Mouse (Mus musculus) liver, embryonic 14.5 days (tissue): ENCODE measurements around the gene Dmrtc1c2. TPM values are rescaled to one million over a fixed set of nuclear protein-coding genes. Genes with fewer than 3 reads are reported as not detected.
"Not testable (repeated sequence)": the region's sequence is repeated elsewhere in the genome, so short reads cannot be mapped to it uniquely, and the experiment has no call there.

Experiments
- ATAC-seq: fragments of 200-750 bp; cut with Nextera tagmentation; 2 replicates; pipeline ENCODE4 v1.8.0; 2017; ENCODE audit warnings: moderate number of reproducible peaks, mild to moderate bottlenecking, moderate library complexity; ENCODE audit not compliant: insufficient read depth
- DNase-seq, 3 experiments: peaks; one replicate each; pipeline ENCODE4 v3.0.0-alpha.2; 2012 to 2013; ENCODE audit warnings: low read depth in 3 of 3, low spot score in 3 of 3
- H3K27ac ChIP-seq: fragments of 300-500 bp; sonication (generic); 2 replicates; pipeline ENCODE4 v1.5.1; 2014; ENCODE audit warnings: moderate library complexity, mild to moderate bottlenecking, control low read depth, inconsistent platforms
- H3K27me3 ChIP-seq: fragments of 300-500 bp; sonication (generic); 2 replicates; pipeline ENCODE4 v1.6.1; 2014; ENCODE audit warnings: mild to moderate bottlenecking, low read length, moderate library complexity; ENCODE audit not compliant: control insufficient read depth, insufficient read depth
- H3K36me3 ChIP-seq: fragments of 300-500 bp; sonication (generic); replicated peaks from 2 replicates; pipeline ENCODE4 v1.6.1; 2014; ENCODE audit warnings: low read depth; ENCODE audit not compliant: control insufficient read depth, insufficient read depth
- H3K4me1 ChIP-seq, 2 experiments: fragments of 200-500 bp in 1 of 2; fragments of 300-500 bp in 1 of 2; sonication (generic) in 1 of 2; replicated peaks; 2 replicates each; pipeline ENCODE4 v1.6.1; 2012 to 2014; ENCODE audit warnings: antibody characterized with exemption in 1 of 2, inconsistent platforms in 1 of 2, low read length in 1 of 2; ENCODE audit not compliant: control insufficient read depth in 2 of 2, insufficient read depth in 2 of 2
- H3K4me2 ChIP-seq: fragments of 300-500 bp; sonication (generic); 2 replicates; pipeline ENCODE4 v1.6.1; 2014; ENCODE audit warnings: low read depth, mild to moderate bottlenecking, control low read depth, moderate library complexity
- H3K4me3 ChIP-seq, 2 experiments: fragments of 200-500 bp in 1 of 2; fragments of 300-500 bp in 1 of 2; sonication (generic) in 1 of 2; 2 replicates each; pipeline ENCODE4 v1.5.1; 2012 to 2014; ENCODE audit warnings: low read depth in 2 of 2, low read length in 2 of 2, mild to moderate bottlenecking in 2 of 2, control low read depth in 1 of 2, inconsistent platforms in 1 of 2, moderate library complexity in 1 of 2; ENCODE audit not compliant: insufficient read depth in 1 of 2
- H3K9ac ChIP-seq: fragments of 300-500 bp; sonication (generic); replicated peaks from 2 replicates; pipeline ENCODE4 v1.6.1; 2014; ENCODE audit warnings: mild to moderate bottlenecking, control low read depth, moderate library complexity
- H3K9me3 ChIP-seq: fragments of 300-500 bp; sonication (generic); 2 replicates; pipeline ENCODE4 v1.6.1; 2016; ENCODE audit warnings: low read length, mixed read lengths; ENCODE audit not compliant: control insufficient read depth
- CTCF ChIP-seq: IDR thresholded peaks from 2 replicates; pipeline ENCODE4 v1.5.1; 2016; ENCODE audit warnings: antibody characterized with exemption, low read depth, control low read depth
- EP300 ChIP-seq: IDR thresholded peaks from 2 replicates; pipeline ENCODE4 v1.6.1; 2016; ENCODE audit warnings: antibody characterized with exemption, low read depth
- WGBS: fragments of 180-500 bp; shearing (Covaris S2); extraction: QIAGEN DNeasy Blood & Tissue Kit; methylation state at CpG from one replicate; pipeline ENCODE4 v1.1.7; 2014; ENCODE audit not compliant: insufficient replicate concordance; 5-methylcytosine and 5-hydroxymethylcytosine counted together
- polyA plus RNA-seq, 2 experiments: library from polyadenylated mRNA; depleted of rRNA in 1 of 2; stranded (reverse) in 1 of 2; unstranded in 1 of 2; fragments of >200 nt; fragmentation: Nextera tagmentation in 1 of 2; extraction: Ambion mirVana in 1 of 2; gene quantifications; 2 replicates each; pipeline versions ENCODE4 v1.2.1 to v1.2.3; 2012 to 2014

Dmrtc1c2 gene
- polyA plus RNA-seq (2012; rRNA removed) = not detected in 2 replicates
- not detected in 2 replicates for polyA plus RNA-seq (2014; fragmentation: Nextera tagmentation; extraction: Ambion mirVana)

- not testable (repeated sequence) for DNase-seq, H3K4me2 ChIP-seq, H3K27ac ChIP-seq, H3K4me3 ChIP-seq, H3K4me1 ChIP-seq, H3K27me3 ChIP-seq, H3K36me3 ChIP-seq, H3K9ac ChIP-seq, ATAC-seq, H3K9me3 ChIP-seq
- WGBS = 80% methylated on average over 1 of the region's 13 CpGs
These were observed at the start of gene Dmrtc1c2 for GRCm38 (mm10) chrX:102854516-102854915. Dmrtc1c2 (minus strand) TSS chrX:102854616.

GRCm38 (mm10) chrX:102867871-102868270 lies 13.5 kb upstream of the Dmrtc1c2 start, which contains the start of gene 1700031F05Rik:
1700031F05Rik (minus strand) TSS chrX:102867971.
- Histone ChIP-seq H3K4me3 (no peak within 1 kb of the TSS), H3K27ac (no peak within 1 kb of the TSS), H3K4me2 (no peak within 1 kb of the TSS), H3K36me3 (no peaks in the 10 kb centered on the region), H3K27me3 (no peaks in the 10 kb centered on the region), H3K4me1 (no peaks in the 10 kb centered on the region), H3K9me3 (no peaks in the 10 kb centered on the region), H3K9ac (no peak within 1 kb of the TSS)
- no peak for DNase-seq
- 76% methylated on average over 6 of the region's 6 CpGs for WGBS
- no peak for TF ChIP-seq CTCF
- TF ChIP-seq EP300 = no peak
- no peak for ATAC-seq

GRCm38 (mm10) chrX:102812311-102812710 lies 42.1 kb downstream of the Dmrtc1c2 start:
- H3K4me1 ChIP-seq = no peaks in the 10 kb centered on the region
- ATAC-seq (no peak), DNase-seq (no peak)
- no peak overlapping the region for H3K27ac ChIP-seq
- H3K9me3 ChIP-seq = no peaks in the 10 kb centered on the region
- H3K27me3 ChIP-seq = no peaks in the 10 kb centered on the region
- no peak overlapping the region for H3K4me2 ChIP-seq
- H3K36me3 ChIP-seq = no peaks in the 10 kb centered on the region
- TF ChIP-seq CTCF = no peak
- TF ChIP-seq EP300 = no peak
- no peak overlapping the region for H3K9ac ChIP-seq
- no peak overlapping the region for H3K4me3 ChIP-seq
- WGBS = 35% methylated on average over 4 of the region's 4 CpGs

- H3K4me2 ChIP-seq, ATAC-seq, H3K36me3 ChIP-seq, H3K9ac ChIP-seq, DNase-seq, H3K27ac ChIP-seq, H3K4me1 ChIP-seq, H3K4me3 ChIP-seq, H3K27me3 ChIP-seq, H3K9me3 ChIP-seq: not testable (repeated sequence)
- no CpG with 5 or more reads among the region's 14 CpGs for whole genome bisulfite sequencing
These were observed 51.8 kb downstream of the Dmrtc1c2 start, which contains the start of gene Dmrtc1c1 for GRCm38 (mm10) chrX:102802663-102803062. Dmrtc1c1 (plus strand) TSS chrX:102802963.

Other genes with a start within 250 kb of the Dmrtc1c2 start
- gene Phka1, start 210.4 kb downstream of the Dmrtc1c2 start, polyA plus RNA-seq (2012; rRNA removed) = 0.65 and 0.84 TPM in 2 replicates
- gene Phka1, start 210.4 kb downstream of the Dmrtc1c2 start, polyA plus RNA-seq (2014; fragmentation: Nextera tagmentation; extraction: Ambion mirVana) = 0.57 and 0.72 TPM in 2 replicates
- not detected in 2 replicates for gene Gm3880, start 167.6 kb downstream of the Dmrtc1c2 start, polyA plus RNA-seq (2012; rRNA removed)
- gene Gm3880, start 167.6 kb downstream of the Dmrtc1c2 start, polyA plus RNA-seq (2014; fragmentation: Nextera tagmentation; extraction: Ambion mirVana) = not detected in 2 replicates
- gene Gm9112, start 147.0 kb downstream of the Dmrtc1c2 start, polyA plus RNA-seq (2012; rRNA removed) = not detected in 2 replicates
- gene Gm9112, start 147.0 kb downstream of the Dmrtc1c2 start, polyA plus RNA-seq (2014; fragmentation: Nextera tagmentation; extraction: Ambion mirVana) = not detected in 2 replicates
- gene Dmrtc1b, start 146.8 kb downstream of the Dmrtc1c2 start, polyA plus RNA-seq (2012; rRNA removed) = not detected in 2 replicates
- not detected in 2 replicates for gene Dmrtc1b, start 146.8 kb downstream of the Dmrtc1c2 start, polyA plus RNA-seq (2014; fragmentation: Nextera tagmentation; extraction: Ambion mirVana)
- gene Dmrtc1c1, start 51.7 kb downstream of the Dmrtc1c2 start, polyA plus RNA-seq (2012; rRNA removed) = not detected in 2 replicates
- gene Dmrtc1c1, start 51.7 kb downstream of the Dmrtc1c2 start, polyA plus RNA-seq (2014; fragmentation: Nextera tagmentation; extraction: Ambion mirVana) = not detected in 2 replicates
- gene 1700031F05Rik, start 13.4 kb upstream of the Dmrtc1c2 start, polyA plus RNA-seq (2012; rRNA removed) = not detected in 2 replicates
- not detected in 2 replicates for gene 1700031F05Rik, start 13.4 kb upstream of the Dmrtc1c2 start, polyA plus RNA-seq (2014; fragmentation: Nextera tagmentation; extraction: Ambion mirVana)
- gene Dmrtc1a, start 54.1 kb upstream of the Dmrtc1c2 start, polyA plus RNA-seq (2012; rRNA removed) = not detected in 2 replicates
- gene Dmrtc1a, start 54.1 kb upstream of the Dmrtc1c2 start, polyA plus RNA-seq (2014; fragmentation: Nextera tagmentation; extraction: Ambion mirVana) = 0.13 TPM in 1 of 2 replicates, not detected in the other
- gene 1700011M02Rik, start 54.3 kb upstream of the Dmrtc1c2 start, polyA plus RNA-seq (2012; rRNA removed) = not detected in 2 replicates
- gene 1700011M02Rik, start 54.3 kb upstream of the Dmrtc1c2 start, polyA plus RNA-seq (2014; fragmentation: Nextera tagmentation; extraction: Ambion mirVana) = not detected in 2 replicates
- not detected in 2 replicates for gene 1700018G05Rik, start 73.8 kb upstream of the Dmrtc1c2 start, polyA plus RNA-seq (2012; rRNA removed)
- gene 1700018G05Rik, start 73.8 kb upstream of the Dmrtc1c2 start, polyA plus RNA-seq (2014; fragmentation: Nextera tagmentation; extraction: Ambion mirVana) = not detected in 2 replicates